Mouse (Mus musculus): ENCODE measurements around the gene Sash1. TPM values are rescaled to one million over a fixed set of nuclear protein-coding genes. Genes with fewer than 3 reads are reported as not detected.

Sash1 gene
- polyA plus RNA-seq, 2 experiments from 2014 or later = 0.24 TPM; not detected in 1

GRCm38 (mm10) chr10:8898831-8899511, 13.1 kb upstream of the Sash1 start:
- no peak for ATAC-seq

- no peak for ATAC-seq
Observed at GRCm38 (mm10) chr10:8898099-8898777, 12.4 kb upstream of the Sash1 start.

DNA sequence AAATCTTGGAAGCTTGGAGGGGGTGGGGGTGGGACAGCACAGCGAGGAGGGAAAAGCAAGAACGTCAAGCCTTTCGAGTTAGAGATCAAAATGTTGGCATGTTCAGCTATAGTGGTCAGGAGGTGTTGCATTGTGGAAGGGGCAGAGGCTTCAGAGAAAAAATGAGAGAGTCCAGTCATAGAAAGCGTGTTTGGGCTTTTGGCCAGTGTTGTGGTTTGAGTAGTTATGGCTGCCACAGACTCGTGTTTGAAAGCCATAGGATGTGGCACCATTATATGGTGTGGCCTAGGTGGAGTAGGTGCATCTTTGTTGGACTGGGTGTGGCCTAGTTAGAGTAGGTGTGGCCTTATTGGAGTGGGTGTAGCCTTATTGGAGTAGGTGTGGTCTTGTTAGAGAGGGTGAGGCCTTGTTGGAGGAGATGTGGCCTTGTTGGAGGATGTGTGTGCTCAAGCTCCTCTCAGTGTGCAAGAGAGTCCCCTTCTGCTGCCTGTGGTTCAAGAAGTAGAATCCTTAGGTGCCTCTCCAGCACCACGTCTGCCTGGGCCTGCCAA, 9.2 kb upstream of the Sash1 start:
- ATAC-seq = no peak

DNA sequence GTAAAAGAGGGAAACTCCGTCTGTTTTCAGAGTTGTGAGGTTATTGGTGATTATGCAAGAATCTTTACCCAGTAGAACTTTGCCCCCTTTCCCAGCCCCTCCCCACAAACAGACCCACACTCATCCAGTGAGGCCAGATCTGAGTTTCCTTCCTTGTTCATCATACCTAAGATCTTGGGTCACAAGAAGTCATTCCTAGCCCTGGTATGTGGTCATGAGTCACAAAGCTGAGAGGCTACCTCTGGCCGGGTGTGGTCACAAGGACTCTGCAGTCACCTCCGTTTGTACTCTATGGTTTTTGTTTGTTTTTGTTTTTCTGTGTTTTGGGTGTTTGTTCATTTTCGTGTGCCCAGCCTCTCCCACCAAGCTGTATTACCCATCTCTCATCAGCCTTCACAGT, 4.6 kb upstream of the Sash1 start:
- no peak for ATAC-seq

DNA sequence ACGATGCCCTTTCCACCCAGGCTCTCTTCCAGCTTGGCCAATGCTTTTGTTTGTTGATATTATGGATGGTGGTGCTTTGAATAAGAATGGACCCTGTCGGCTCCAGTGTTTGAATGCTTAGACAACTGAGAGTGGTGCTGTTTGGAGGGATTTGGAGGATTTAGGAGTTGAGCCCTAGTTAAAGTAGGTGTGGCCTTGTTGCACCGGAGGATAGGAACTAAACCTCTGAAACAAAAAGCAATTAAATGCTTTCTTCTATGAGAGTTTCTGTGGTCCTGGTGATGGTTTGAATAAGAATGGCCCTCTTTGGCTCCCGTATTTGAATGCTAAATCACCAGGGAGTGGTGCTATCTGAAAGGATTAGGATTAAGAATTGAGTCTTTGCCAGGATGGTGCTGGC, 3.5 kb upstream of the Sash1 start:
- ATAC-seq = no peak

- ATAC-seq = no peak
Observed at GRCm38 (mm10) chr10:8886528-8886854, 621 bp upstream of the Sash1 start.

GRCm38 (mm10) chr10:8885201-8885600, 669 bp downstream of the Sash1 start:
- ATAC-seq = no peak

DNA sequence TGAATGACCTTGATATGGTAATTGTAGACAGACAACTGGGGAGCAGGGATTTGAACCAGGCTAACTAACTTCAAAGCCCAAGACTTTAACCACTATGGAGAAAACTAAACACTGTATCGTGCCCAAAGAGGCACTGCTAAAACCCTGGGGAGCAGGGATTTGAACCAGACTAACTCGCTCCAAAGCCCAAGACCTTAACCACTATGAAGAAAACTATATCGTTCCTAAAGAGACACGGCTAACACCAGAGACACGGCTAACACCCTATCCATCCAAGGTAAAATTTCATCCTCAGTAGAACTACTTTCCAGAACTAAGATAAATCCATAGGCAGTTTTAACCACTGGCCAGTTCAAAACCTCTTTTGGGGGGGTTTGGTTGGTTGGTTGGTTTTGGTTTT, 1.3 kb downstream of the Sash1 start:
- ATAC-seq = no peak

DNA sequence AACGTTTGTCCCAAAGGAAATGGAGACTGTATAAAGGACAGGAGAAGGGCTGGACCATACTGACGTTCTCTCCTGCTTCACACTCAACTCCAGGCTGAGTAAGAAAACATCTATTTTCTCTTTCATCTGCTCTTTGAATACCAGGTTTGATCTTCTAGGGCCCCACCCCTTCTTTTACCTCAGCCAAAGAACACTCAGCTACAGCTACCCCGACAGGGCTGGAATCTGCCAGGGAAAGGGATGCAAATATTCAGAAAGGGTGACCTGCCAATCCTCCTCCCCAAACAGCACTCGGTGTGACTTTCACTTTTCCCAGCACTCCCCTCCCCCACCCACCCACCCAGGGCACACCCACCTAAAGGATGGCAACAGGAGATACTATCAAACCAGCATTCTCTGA, 2.2 kb downstream of the Sash1 start:
- ATAC-seq = no peak

DNA sequence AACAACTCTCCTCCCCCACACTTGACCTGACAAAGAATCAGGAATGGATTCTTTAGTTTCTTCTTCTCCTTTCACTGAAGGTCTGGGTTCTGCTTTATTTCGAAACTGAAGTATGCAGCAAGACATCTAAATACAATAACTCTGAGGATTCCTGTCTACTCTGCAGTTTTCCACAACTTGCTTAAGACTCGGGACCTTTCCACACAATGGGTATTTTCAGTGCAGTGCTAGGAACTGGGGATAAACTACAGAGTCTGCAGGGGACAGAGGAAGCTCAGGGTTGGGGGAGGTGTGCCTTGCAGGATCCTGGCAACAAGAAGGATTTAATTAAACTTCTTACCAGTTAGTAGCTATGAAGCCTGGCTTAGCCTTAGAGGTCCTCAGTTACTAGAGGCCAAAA, 4.1 kb downstream of the Sash1 start:
- no peak for ATAC-seq

- no peak for ATAC-seq
Observed at GRCm38 (mm10) chr10:8880950-8881675, 4.8 kb downstream of the Sash1 start.

DNA sequence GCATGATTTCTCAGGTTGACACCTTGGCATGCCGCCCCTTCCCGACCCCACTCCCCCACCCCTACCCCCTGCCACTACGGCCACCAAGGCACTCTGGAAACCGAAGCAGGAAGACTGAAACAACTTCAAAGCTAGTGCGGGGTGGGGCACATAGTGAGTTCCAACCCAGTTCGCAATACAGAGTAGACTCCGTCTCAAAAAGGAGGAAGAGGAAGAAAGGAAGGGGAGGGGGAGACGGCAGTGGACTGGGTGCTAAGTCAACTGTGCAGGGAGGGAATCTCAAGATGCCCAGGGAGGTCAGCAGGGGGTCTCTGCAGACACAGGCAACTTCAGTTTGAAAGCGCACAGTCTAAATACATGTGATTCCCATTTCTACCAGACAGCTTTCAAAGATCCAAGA, 7.0 kb downstream of the Sash1 start:
- ATAC-seq = no peak

- no peak for ATAC-seq
Observed at GRCm38 (mm10) chr10:8878381-8878780, 7.5 kb downstream of the Sash1 start.

DNA sequence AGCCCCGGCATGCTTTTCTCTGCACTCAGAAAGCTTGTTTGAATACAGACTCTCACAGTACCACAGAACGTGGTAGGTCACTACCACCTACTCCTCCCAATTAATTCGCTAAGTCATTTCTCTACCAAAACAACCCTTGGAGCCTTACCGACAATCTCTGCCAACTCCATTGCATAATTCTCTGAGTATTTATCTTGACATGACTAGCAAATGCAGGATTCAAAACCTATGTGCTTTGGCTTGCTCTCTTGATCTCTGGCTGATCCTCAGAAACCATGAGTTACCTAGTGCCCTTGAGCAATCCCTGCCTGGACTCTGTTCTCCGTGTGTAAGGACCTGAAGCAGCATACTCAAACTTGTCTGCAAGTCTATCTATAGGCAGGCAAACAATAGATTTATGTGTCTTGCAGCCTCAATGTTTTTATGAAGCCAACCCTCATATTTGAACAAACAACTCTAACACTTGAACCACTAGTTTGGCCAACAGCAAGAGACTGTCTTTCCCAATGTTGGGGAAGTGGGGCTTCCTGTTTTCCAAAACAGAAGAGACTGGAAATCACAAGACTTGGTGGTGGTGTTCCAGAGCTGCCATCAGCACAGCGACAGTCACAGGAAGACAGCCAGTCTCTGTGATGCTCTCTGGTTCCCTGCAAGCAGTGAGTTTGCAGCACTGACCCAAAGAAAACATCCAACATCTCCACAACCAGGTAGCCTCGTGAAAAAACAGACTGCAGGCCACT, 12.1 kb downstream of the Sash1 start:
- no peak for ATAC-seq

DNA sequence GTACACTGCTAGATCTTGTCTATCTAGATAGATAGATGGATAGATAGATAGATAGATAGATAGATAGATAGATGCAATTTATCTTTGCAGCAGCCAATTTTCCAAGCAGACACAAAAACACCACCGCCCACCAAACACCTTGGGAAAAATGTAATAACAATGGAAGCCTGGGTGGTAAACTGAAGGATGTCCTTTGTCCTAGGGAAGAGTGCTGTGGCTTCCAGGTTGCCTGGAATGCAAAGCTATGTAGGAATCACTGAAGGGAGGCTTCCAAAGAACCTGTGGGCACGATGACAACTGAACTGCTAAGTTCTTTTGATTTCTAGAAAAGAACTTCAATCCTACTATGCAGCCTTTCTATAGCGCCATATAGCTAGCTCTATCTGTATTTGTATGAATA, 13.1 kb downstream of the Sash1 start:
- no peak for ATAC-seq

DNA sequence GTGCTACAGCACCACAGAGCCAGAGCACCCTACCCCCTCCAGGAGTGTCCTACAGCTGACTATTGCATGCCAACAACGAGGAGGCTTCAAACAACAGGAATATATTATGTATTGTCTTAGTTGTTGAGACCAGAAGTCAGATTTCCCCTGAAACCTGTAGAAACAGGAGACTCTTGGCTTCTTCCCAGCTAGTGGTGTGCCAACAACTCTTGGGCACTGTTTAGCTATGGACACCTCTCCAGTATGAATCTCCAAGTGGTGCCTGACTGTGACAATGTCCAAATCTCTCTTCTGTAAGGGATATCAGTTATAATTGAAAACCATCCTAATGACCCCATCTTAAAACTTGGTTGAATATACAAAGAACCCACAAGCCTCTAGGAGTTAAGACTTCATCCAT, 13.9 kb downstream of the Sash1 start:
- no peak for ATAC-seq

GRCm38 (mm10) chr10:8870368-8870767, 15.5 kb downstream of the Sash1 start:
- ATAC-seq = no peak

DNA sequence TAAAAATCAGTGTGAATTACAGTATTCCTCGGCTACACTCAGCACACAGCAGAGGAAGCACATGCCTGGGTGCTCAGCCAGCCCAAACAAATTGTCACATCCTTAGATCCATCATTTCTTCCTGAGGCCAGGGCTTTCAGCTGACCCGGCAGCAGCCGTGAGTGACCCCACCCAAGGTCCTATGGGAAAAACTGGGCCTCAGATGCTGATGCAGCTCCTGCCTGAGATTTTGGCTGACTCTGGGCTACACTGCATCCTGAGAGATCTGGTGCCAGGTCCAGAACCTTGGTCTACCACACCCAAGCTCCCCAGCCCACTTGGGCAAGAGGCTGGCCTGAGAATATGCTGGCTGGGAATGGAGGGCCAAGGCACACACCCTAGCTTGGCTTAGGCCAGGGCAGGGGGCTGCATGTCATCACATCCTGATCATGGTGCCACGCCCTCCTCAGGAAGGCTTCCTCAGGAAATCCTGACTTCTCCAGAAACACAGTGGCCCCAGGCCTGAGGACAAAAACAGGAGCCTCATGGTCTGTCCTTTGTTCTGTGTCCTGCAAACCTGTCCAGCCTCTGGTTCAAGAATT, 19.7 kb downstream of the Sash1 start:
- no peak for ATAC-seq

- no peak for ATAC-seq
Observed at GRCm38 (mm10) chr10:8860655-8861054, 25.2 kb downstream of the Sash1 start.

DNA sequence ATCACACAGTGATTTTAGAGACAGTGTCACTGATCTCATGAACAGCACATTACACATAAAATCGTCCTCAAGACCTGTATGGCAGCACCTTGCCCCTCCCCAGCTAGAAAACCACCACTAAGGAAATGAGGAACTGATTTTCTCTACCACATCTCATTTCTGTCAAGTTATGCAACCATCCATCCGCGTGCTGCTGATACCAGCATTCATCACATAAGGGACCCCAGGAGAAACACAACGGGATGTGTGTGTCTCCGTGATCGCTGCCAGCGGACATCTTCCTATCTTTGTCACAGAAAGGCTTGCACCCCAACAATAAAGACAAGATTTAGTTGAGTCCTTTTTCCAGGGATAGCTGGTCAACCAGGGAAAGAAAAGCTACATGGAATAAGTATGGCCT, 27.2 kb downstream of the Sash1 start:
- ATAC-seq = no peak

- no peak for ATAC-seq
Observed at GRCm38 (mm10) chr10:8856942-8857341, 28.9 kb downstream of the Sash1 start.

DNA sequence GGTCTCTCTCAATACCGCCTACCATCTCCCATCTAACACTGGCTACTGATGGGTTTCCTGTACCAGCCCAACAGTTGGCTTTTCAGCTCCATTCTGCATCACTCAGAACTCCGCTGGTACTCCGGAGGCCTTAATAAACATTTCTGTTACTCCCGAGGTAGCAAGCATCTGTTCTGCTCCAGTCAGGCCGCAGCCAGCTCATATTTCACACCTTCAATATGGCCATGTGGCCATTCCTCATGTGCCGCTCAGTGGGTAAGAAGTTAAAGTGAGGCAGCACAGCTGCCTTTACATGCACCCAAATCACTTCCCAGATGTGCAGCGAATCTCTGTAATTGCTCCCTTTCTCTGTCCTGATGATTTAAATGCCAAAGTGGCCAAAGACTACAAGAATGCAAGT, 32.5 kb downstream of the Sash1 start:
- ATAC-seq = no peak

GRCm38 (mm10) chr10:8851625-8852024, 34.2 kb downstream of the Sash1 start:
- no peak for ATAC-seq

Measured in activated CD4-positive, CD25-positive, alpha-beta regulatory T cell, adult 4 months (primary cell).